Mouse (Mus musculus): Measurements from ENCODE around the gene Cops7a.

- no peak for TF ChIP-seq POLR2A (IDR thresholded peaks at IDR 0.05; ENCODE audit: insufficient read length, low read depth)
- no peak for TF ChIP-seq USF1 (IDR thresholded peaks at IDR 0.05; ENCODE audit: low read depth)
- TF ChIP-seq REST (IDR thresholded peaks at IDR 0.05; ENCODE audit: insufficient read depth, insufficient read length): no peak
- TF ChIP-seq TCF12 (IDR thresholded peaks at IDR 0.05; ENCODE audit: insufficient read depth, poor library complexity, severe bottlenecking): no peak
- TF ChIP-seq TCF3 (IDR thresholded peaks at IDR 0.05; ENCODE audit: insufficient read length, low read depth): no peak
- TF ChIP-seq MYOD1 (IDR thresholded peaks at IDR 0.05; ENCODE audit: control insufficient read depth in 1 of 3, insufficient read length in 2 of 3, low read depth in 2 of 3): no peak
- TF ChIP-seq MYOG (IDR thresholded peaks at IDR 0.05; ENCODE audit: control insufficient read depth in 1 of 3, insufficient read depth in 1 of 3, insufficient read length in 2 of 3, low read depth in 2 of 3): no peak
- no peak for TF ChIP-seq POLR2AphosphoS2 (IDR thresholded peaks at IDR 0.05; ENCODE audit: insufficient read length, low read depth)
- TF ChIP-seq MAX (IDR thresholded peaks at IDR 0.05; ENCODE audit: low read depth): no peak
- TF ChIP-seq E2F4 (IDR thresholded peaks at IDR 0.05; ENCODE audit: insufficient read depth): no peak
Measured at GRCm38 (mm10) chr6:124998066-124998465, 32.7 kb upstream of the Cops7a start.
